Mouse (Mus musculus) myocyte (in vitro differentiated cells): Measurements from ENCODE around the gene Dmwd.

ENCODE experiments used
- CEBPB ChIP-seq: IDR thresholded peaks from 2 replicates; pipeline ENCODE4 v1.6.1; 2011; ENCODE audit warnings: mild to moderate bottlenecking, moderate library complexity; ENCODE audit not compliant: poor library complexity, insufficient read depth, severe bottlenecking
- E2F4 ChIP-seq: IDR thresholded peaks from one replicate; pipeline ENCODE4 v1.6.1; 2011; ENCODE audit warnings: mild to moderate bottlenecking, control low read depth, moderate library complexity; ENCODE audit not compliant: insufficient read depth
- POLR2A ChIP-seq: IDR thresholded peaks from one replicate; pipeline ENCODE4 v1.6.1; 2011; ENCODE audit warnings: low read depth, mild to moderate bottlenecking, control low read depth, moderate library complexity; ENCODE audit not compliant: insufficient read length

- TF ChIP-seq CEBPB (no peak), E2F4 (no peak), POLR2A (no peak)
Measured at GRCm38 (mm10) chr7:19096421-19096976, 20.5 kb downstream of the Dmwd start.
